Mouse (Mus musculus) ES-E14 (cell line): ENCODE data around the gene Sla2. TPM values are rescaled to one million over a fixed set of nuclear protein-coding genes. Genes with fewer than 3 reads are reported as not detected.
"Not testable (repeated sequence)": the region's sequence is repeated elsewhere in the genome, so short reads cannot be mapped to it uniquely, and the experiment has no call there.

Source experiments
- DNase-seq: peaks from one replicate; pipeline ENCODE4 v3.0.0-alpha.2; 2013; ENCODE audit warnings: low read depth, low spot score
- H3K27ac ChIP-seq: 2 replicates; pipeline ENCODE4 v1.5.1; 2012; ENCODE audit warnings: low read depth, mild to moderate bottlenecking, low read length, moderate library complexity, mixed read lengths; ENCODE audit not compliant: poor library complexity, insufficient read depth, severe bottlenecking
- H3K36me3 ChIP-seq: 2 replicates; pipeline ENCODE4 v1.6.1; 2012; ENCODE audit warnings: mild to moderate bottlenecking, low read length, moderate library complexity, mixed read lengths; ENCODE audit not compliant: control insufficient read depth, poor library complexity, insufficient read depth, severe bottlenecking
- H3K4me1 ChIP-seq, 2 experiments: fragments of 150-350 bp in 1 of 2; sonication (generic) in 1 of 2; 2 replicates each; pipeline ENCODE4 v1.6.1; 2012; ENCODE audit warnings: low read length in 2 of 2, mild to moderate bottlenecking in 1 of 2, mixed read lengths in 1 of 2; ENCODE audit not compliant: control insufficient read depth in 2 of 2, insufficient read depth in 2 of 2, poor library complexity in 1 of 2
- H3K4me3 ChIP-seq, 2 experiments: fragments of 150-350 bp in 1 of 2; sonication (generic) in 1 of 2; 2 replicates each; pipeline ENCODE4 v1.5.1; 2012; ENCODE audit warnings: low read length in 2 of 2, low read depth in 1 of 2, mild to moderate bottlenecking in 1 of 2, mixed read lengths in 1 of 2; ENCODE audit not compliant: insufficient read depth in 1 of 2, poor library complexity in 1 of 2, severe bottlenecking in 1 of 2
- H3K9ac ChIP-seq: 2 replicates; pipeline ENCODE4 v1.6.1; 2012; ENCODE audit warnings: low read depth, mild to moderate bottlenecking, low read length, mixed read lengths; ENCODE audit not compliant: poor library complexity, insufficient read depth, severe bottlenecking
- H3K9me3 ChIP-seq: fragments of 150-350 bp; sonication (generic); 2 replicates; pipeline ENCODE4 v1.6.1; 2012; ENCODE audit warnings: low read depth, mild to moderate bottlenecking, low read length; ENCODE audit not compliant: control insufficient read depth, insufficient read depth
- CHD2 ChIP-seq: IDR thresholded peaks from 2 replicates; pipeline ENCODE4 v1.6.1; 2014; ENCODE audit warnings: mild to moderate bottlenecking, low read depth, low read length, inconsistent platforms
- HCFC1 ChIP-seq: IDR thresholded peaks from 2 replicates; pipeline ENCODE4 v1.6.1; 2012; ENCODE audit warnings: low read length, inconsistent platforms, borderline replicate concordance; ENCODE audit not compliant: insufficient read depth
- MAFK ChIP-seq: IDR thresholded peaks from 2 replicates; pipeline ENCODE4 v1.6.1; 2014; ENCODE audit warnings: mild to moderate bottlenecking, low read depth, low read length, inconsistent platforms; ENCODE audit not compliant: insufficient read depth
- ZC3H11A ChIP-seq: IDR thresholded peaks from 2 replicates; pipeline ENCODE4 v1.6.1; 2012; ENCODE audit warnings: low read depth, mild to moderate bottlenecking, inconsistent platforms, low read length, borderline replicate concordance
- ZNF384 ChIP-seq: IDR thresholded peaks from 2 replicates; pipeline ENCODE4 v1.6.1; 2012; ENCODE audit warnings: low read depth, low read length, inconsistent platforms
- in situ Hi-C, 2 experiments: fragments of 600-800 bp; cut with MboI; formaldehyde crosslinking; loops; one replicate each; pipeline ENCODE4 v1.15.1; 2025; ENCODE audit warnings: low sequenced_read_pairs in 2 of 2, inconsistent platforms in 1 of 2; ENCODE audit not compliant: unreplicated experiment in 2 of 2
- total RNA-seq: library from RNA; depleted of rRNA; stranded (reverse); fragments of 300-350 nt; gene quantifications from 2 replicates; pipeline ENCODE4 v1.2.3, GENCODE M21; 2012

Gene Sla2
- total RNA-seq, 1 experiment, result 5.3 TPM

DNA sequence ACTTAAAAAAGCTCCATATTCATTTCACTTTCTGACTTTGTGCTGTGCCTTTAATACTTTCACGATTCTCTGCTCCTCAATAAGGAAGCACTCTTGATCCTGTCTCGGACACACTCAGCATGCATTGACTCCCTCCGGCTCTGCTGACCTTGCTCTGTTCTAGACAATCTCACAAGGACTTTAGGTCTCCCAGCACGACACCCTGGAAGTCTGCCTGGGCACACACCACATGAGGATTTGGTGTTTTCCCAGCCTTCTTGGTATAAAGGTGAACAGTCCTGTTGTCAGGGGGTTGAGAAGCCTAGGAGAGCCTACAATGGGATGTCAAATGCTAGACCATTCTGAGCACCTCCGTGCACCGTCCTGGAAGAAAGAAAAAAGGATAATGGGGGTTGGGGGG lies 5.8 kb upstream of the Sla2 start:
- no peak overlapping the region for H3K9ac ChIP-seq

DNA sequence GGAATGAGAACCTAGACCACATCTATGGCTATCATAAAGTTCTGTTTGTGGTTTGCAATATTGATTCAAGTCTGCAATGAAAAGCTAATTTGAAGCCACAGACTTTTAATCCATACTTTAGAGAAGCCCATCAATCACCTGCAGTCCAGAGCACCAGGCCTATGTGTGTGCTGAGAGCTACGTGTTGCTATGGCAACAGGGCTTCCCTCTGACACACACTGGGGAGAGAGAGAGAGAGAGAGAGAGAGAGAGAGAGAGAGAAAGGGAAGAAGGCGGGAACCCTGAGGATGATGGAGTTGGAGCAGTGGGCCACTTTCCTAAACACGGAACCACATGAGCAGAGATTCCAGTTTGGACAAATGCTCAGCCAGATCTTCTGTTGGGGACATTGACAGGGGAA lies 5.2 kb upstream of the Sla2 start:
- in situ Hi-C loops, result no loop called here
- no peaks in the 10 kb centered on the region for H3K36me3 ChIP-seq
- H3K4me1 ChIP-seq, result peaks cover 0 to 3% of the 10 kb centered on the region in 2 experiments; a peak in 2 of 4 replicates
- H3K27ac ChIP-seq, result no peak overlapping the region
- H3K4me3 ChIP-seq, result no peak overlapping the region
- no peak overlapping the region for H3K9ac ChIP-seq
- DNase-seq, result no peak
- TF ChIP-seq CHD2, result no peak
- no peaks in the 10 kb centered on the region for H3K9me3 ChIP-seq

More for the DNA sequence above, 5.8 kb upstream of the Sla2 start:
- in situ Hi-C loops, result no loop called here
- no peak overlapping the region for H3K4me3 ChIP-seq
- H3K4me1 ChIP-seq, result peaks cover 0 to 3% of the 10 kb centered on the region in 2 experiments; a peak in 2 of 4 replicates
- no peak for TF ChIP-seq MAFK
- TF ChIP-seq ZC3H11A, result no peak
- no peak overlapping the region for H3K27ac ChIP-seq
- no peaks in the 10 kb centered on the region for H3K9me3 ChIP-seq
- DNase-seq, result no peak
- no peaks in the 10 kb centered on the region for H3K36me3 ChIP-seq

DNA sequence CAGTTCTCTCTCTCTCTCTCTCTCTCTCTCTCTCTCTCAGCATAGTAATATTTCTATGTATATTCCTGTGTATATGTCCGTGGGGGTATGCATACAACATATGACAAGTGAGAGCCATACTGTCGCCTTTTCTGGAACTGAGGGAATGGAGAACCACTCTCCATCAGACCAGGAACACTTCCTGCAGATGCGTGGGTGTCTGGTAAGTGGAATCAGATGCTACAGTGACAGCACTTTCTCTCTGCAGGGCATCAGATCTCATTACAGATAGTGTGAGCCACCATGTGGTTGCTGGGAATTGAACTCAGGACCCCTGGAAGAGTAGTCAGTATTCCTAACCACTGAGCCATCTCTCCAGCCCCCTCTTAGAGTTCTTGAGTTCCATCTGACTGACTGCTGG lies 1.5 kb upstream of the Sla2 start:
- in situ Hi-C loops, result no loop called here
- no peak for TF ChIP-seq CHD2
- no peak for TF ChIP-seq ZNF384
- TF ChIP-seq ZC3H11A, result no peak
- TF ChIP-seq MAFK, result no peak
- TF ChIP-seq HCFC1, result no peak
- no peak overlapping the region for H3K9ac ChIP-seq
- no peak overlapping the region for H3K27ac ChIP-seq
- peaks cover 0 to 2% of the 10 kb centered on the region in 2 experiments; a peak in 1 of 4 replicates for H3K4me1 ChIP-seq
- no peak overlapping the region for H3K4me3 ChIP-seq
- no peak for DNase-seq
- no peaks in the 10 kb centered on the region for H3K36me3 ChIP-seq
- no peaks in the 10 kb centered on the region for H3K9me3 ChIP-seq

DNA sequence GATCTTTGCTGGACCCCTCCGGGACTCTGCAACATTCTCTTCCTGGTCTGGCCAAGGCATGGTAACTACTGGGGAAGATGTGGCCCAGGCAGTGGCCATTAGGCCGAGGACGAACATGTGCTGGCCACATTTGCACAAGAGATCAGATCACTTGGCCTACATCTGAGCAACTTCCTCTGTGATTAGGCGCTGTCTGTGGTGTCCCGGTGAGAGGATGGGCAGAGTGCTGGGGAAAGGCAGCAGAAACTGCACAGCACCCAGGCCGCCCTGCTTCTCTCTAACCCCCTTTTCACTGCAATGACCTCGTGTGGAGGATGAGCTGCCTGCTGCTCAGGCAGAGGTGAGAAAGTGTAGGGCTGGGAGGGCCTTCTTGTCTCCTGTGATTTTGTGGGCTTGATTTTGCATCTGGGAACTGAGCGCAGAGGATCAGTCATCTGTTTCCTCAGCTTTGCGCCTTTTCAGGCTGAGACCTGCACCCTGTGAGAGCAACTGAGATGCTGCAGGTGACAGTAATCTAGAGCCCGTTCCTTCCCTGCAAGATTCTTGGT lies 834 bp downstream of the Sla2 start:
- in situ Hi-C loops, result no loop called here
- peaks cover 0 to 5% of the 10 kb centered on the region in 2 experiments; a peak in 1 of 4 replicates for H3K4me1 ChIP-seq
- H3K36me3 ChIP-seq, result no peaks in the 10 kb centered on the region
- TF ChIP-seq ZC3H11A (no peak), ZNF384 (no peak), MAFK (no peak), CHD2 (no peak), HCFC1 (no peak)
- no peak overlapping the region for H3K27ac ChIP-seq
- no peaks in the 10 kb centered on the region for H3K9me3 ChIP-seq
- no peak overlapping the region for H3K9ac ChIP-seq
- no peak for DNase-seq
- H3K4me3 ChIP-seq, result no peak overlapping the region

DNA sequence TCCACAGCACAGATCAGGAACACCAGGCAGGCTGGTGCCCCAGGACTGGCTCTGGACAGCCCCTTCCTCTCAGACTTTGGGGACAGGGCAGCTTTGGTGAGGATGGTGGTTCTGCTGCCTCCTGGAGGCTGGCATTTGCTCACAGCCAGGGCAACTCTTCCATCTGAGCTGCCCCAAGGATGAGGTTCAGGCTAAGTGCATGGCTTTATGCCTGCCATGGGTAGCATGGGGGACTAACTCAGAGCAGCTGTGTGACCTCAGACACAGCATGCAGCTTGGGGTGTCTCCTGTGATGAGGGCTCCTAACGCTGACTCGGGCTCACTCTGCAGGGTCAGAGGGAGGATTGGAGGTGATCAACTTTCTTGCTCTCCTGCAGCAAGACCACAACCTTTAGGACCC lies 1.3 kb downstream of the Sla2 start:
- in situ Hi-C loops, H3K4me1 ChIP-seq, H3K27ac ChIP-seq, DNase-seq, H3K9ac ChIP-seq, H3K9me3 ChIP-seq, H3K36me3 ChIP-seq, H3K4me3 ChIP-seq: not testable (repeated sequence)
